Mouse (Mus musculus) neutrophil, adult 59 days (primary cell): Measurements from ENCODE around the gene Edil3. TPM values are rescaled to one million over a fixed set of nuclear protein-coding genes. Genes with fewer than 3 reads are reported as not detected.

ENCODE experiments used
- total RNA-seq, 2 experiments: library from RNA; stranded (reverse); gene quantifications; 1 replicate in 1 of 2; 2 replicates in 1 of 2; pipeline ENCODE4 v1.2.4; 2023

Gene Edil3
- under 1 TPM in 1 of 2 experiments, not detected in 1; 0.15 TPM for total RNA-seq

GRCm38 (mm10) chr13:88821440-88822331, at the start of gene Edil3:
Gene Edil3 (plus strand): TSS chr13:88821472.

